Mouse (Mus musculus) forebrain, embryonic 15.5 days (tissue): ENCODE measurements around the gene Sod1. TPM values are rescaled to one million over a fixed set of nuclear protein-coding genes. Genes with fewer than 3 reads are reported as not detected.

Experiments used
- ATAC-seq: fragments of 200-750 bp; cut with Nextera tagmentation; replicated peaks from 2 replicates; pipeline ENCODE4 v1.8.0; 2017; ENCODE audit warnings: mild to moderate bottlenecking, moderate TSS enrichment, moderate library complexity
- H3K27ac ChIP-seq: fragments of 300-500 bp; sonication (generic); replicated peaks from 2 replicates; pipeline ENCODE4 v1.5.1; 2015; ENCODE audit warnings: mild to moderate bottlenecking, inconsistent platforms
- H3K27me3 ChIP-seq: fragments of 300-500 bp; sonication (generic); 2 replicates; pipeline ENCODE4 v1.6.1; 2015; ENCODE audit warnings: inconsistent platforms
- H3K36me3 ChIP-seq: fragments of 300-500 bp; sonication (generic); 2 replicates; pipeline ENCODE4 v1.6.1; 2015; ENCODE audit warnings: mild to moderate bottlenecking, inconsistent platforms
- H3K4me1 ChIP-seq: fragments of 300-500 bp; sonication (generic); 2 replicates; pipeline ENCODE4 v1.6.1; 2015; ENCODE audit warnings: inconsistent platforms
- H3K4me2 ChIP-seq: fragments of 300-500 bp; sonication (generic); replicated peaks from 2 replicates; pipeline ENCODE4 v1.6.1; 2015; ENCODE audit warnings: mild to moderate bottlenecking, inconsistent platforms
- H3K4me3 ChIP-seq: fragments of 300-500 bp; sonication (generic); 2 replicates; pipeline ENCODE4 v1.5.1; 2015; ENCODE audit warnings: mild to moderate bottlenecking, inconsistent platforms
- H3K9ac ChIP-seq: fragments of 300-500 bp; sonication (generic); replicated peaks from 2 replicates; pipeline ENCODE4 v1.6.1; 2015; ENCODE audit warnings: mild to moderate bottlenecking, inconsistent platforms
- H3K9me3 ChIP-seq: fragments of 300-500 bp; sonication (generic); 2 replicates; pipeline ENCODE4 v1.6.1; 2016; ENCODE audit warnings: inconsistent platforms
- WGBS: fragments of 180-500 bp; shearing (Covaris S2); methylation state at CpG from one replicate; pipeline ENCODE4 v1.1.7; 2015; ENCODE audit warnings: mixed read lengths; 5-methylcytosine and 5-hydroxymethylcytosine counted together
- polyA plus RNA-seq: library from polyadenylated mRNA; unstranded; fragments of >200 nt; fragmentation: Nextera tagmentation; extraction: Ambion mirVana; gene quantifications from 2 replicates; pipeline ENCODE4 v1.2.1, GENCODE M21; 2015

Sod1 gene
- polyA plus RNA-seq, 1 experiment from 2014 or later: 853 TPM

GRCm38 (mm10) chr16:90193719-90194118 is 26.8 kb upstream of the Sod1 start:
- H3K27me3 ChIP-seq: no peaks in the 10 kb centered on the region
- no peak for ATAC-seq

GRCm38 (mm10) chr16:90196688-90197240 is 23.8 kb upstream of the Sod1 start:
- Histone ChIP-seq H3K4me1 (peaks cover 9% of the 10 kb centered on the region; the same call in 1 of the 2 replicates), H3K27ac (no peak overlapping the region), H3K27me3 (no peaks in the 10 kb centered on the region), H3K9ac (no peak overlapping the region), H3K9me3 (no peaks in the 10 kb centered on the region), H3K4me3 (no peak overlapping the region), H3K4me2 (no peak overlapping the region), H3K36me3 (no peaks in the 10 kb centered on the region)
- WGBS: 88% methylated on average over 7 of the region's 7 CpGs
- ATAC-seq: no peak

More at GRCm38 (mm10) chr16:90193719-90194118, 26.8 kb upstream of the Sod1 start:
- no peak overlapping the region for H3K4me2 ChIP-seq
- H3K36me3 ChIP-seq: no peaks in the 10 kb centered on the region
- H3K9me3 ChIP-seq: no peaks in the 10 kb centered on the region
- no peak overlapping the region for H3K27ac ChIP-seq
- no peak overlapping the region for H3K9ac ChIP-seq
- no peak overlapping the region for H3K4me3 ChIP-seq
- peaks cover 9% of the 10 kb centered on the region; the same call in 1 of the 2 replicates for H3K4me1 ChIP-seq

GRCm38 (mm10) chr16:90197337-90197973 is 23.1 kb upstream of the Sod1 start:
- H3K27me3 ChIP-seq: no peaks in the 10 kb centered on the region
- peak overlapping the region; percentile 47 for H3K9ac ChIP-seq
- H3K4me1 ChIP-seq: peaks cover 9% of the 10 kb centered on the region; the same call in 1 of the 2 replicates
- no peak overlapping the region for H3K27ac ChIP-seq
- H3K36me3 ChIP-seq: no peaks in the 10 kb centered on the region
- ATAC-seq: peak; percentile 92
- H3K4me3 ChIP-seq: peak overlapping the region; percentile 44
- H3K9me3 ChIP-seq: no peaks in the 10 kb centered on the region
- 2% methylated on average over 22 of the region's 22 CpGs for WGBS
- H3K4me2 ChIP-seq: peak overlapping the region; percentile 56

GRCm38 (mm10) chr16:90198626-90199025 is 21.9 kb upstream of the Sod1 start:
- H3K9ac ChIP-seq: no peak overlapping the region
- no peak overlapping the region for H3K27ac ChIP-seq
- 95% methylated on average over 6 of the region's 6 CpGs for WGBS
- peaks cover 9% of the 10 kb centered on the region; the same call in 1 of the 2 replicates for H3K4me1 ChIP-seq
- no peak overlapping the region for H3K4me3 ChIP-seq
- H3K9me3 ChIP-seq: no peaks in the 10 kb centered on the region
- no peaks in the 10 kb centered on the region for H3K27me3 ChIP-seq
- no peak overlapping the region for H3K4me2 ChIP-seq
- no peaks in the 10 kb centered on the region for H3K36me3 ChIP-seq
- no peak for ATAC-seq

- no peaks in the 10 kb centered on the region for H3K36me3 ChIP-seq
Measured at GRCm38 (mm10) chr16:90199174-90199573, 21.4 kb upstream of the Sod1 start.

GRCm38 (mm10) chr16:90202140-90202539 is 18.4 kb upstream of the Sod1 start:
- no peak overlapping the region for H3K27ac ChIP-seq
- H3K4me1 ChIP-seq: peaks cover 9% of the 10 kb centered on the region; the same call in 1 of the 2 replicates
- no peaks in the 10 kb centered on the region for H3K27me3 ChIP-seq
- H3K4me3 ChIP-seq: no peak overlapping the region
- no peaks in the 10 kb centered on the region for H3K36me3 ChIP-seq
- no peak overlapping the region for H3K4me2 ChIP-seq
- H3K9ac ChIP-seq: 0 out of 2 replicates have a peak overlapping the region, but pooled peaks have one; percentile 2
- 79% methylated on average over 19 of the region's 19 CpGs for WGBS
- H3K9me3 ChIP-seq: no peaks in the 10 kb centered on the region
- ATAC-seq: no peak

More at GRCm38 (mm10) chr16:90199174-90199573, 21.4 kb upstream of the Sod1 start:
- H3K27me3 ChIP-seq: no peaks in the 10 kb centered on the region
- no peak for ATAC-seq
- 85% methylated on average over 10 of the region's 10 CpGs for WGBS
- H3K9me3 ChIP-seq: no peaks in the 10 kb centered on the region
- H3K4me1 ChIP-seq: peaks cover 9% of the 10 kb centered on the region; the same call in 1 of the 2 replicates
- no peak overlapping the region for H3K4me2 ChIP-seq
- no peak overlapping the region for H3K9ac ChIP-seq
- no peak overlapping the region for H3K4me3 ChIP-seq
- H3K27ac ChIP-seq: no peak overlapping the region

GRCm38 (mm10) chr16:90203226-90203962 is 17.2 kb upstream of the Sod1 start:
- Histone ChIP-seq H3K9ac (no peak overlapping the region), H3K27ac (no peak overlapping the region), H3K4me3 (no peak overlapping the region), H3K4me2 (no peak overlapping the region), H3K36me3 (no peaks in the 10 kb centered on the region), H3K27me3 (no peaks in the 10 kb centered on the region), H3K9me3 (no peaks in the 10 kb centered on the region), H3K4me1 (no peaks in the 10 kb centered on the region)
- no peak for ATAC-seq
- 82% methylated on average over 6 of the region's 6 CpGs for WGBS

- Histone ChIP-seq H3K36me3 (no peaks in the 10 kb centered on the region), H3K27me3 (no peaks in the 10 kb centered on the region), H3K4me3 (no peak overlapping the region), H3K4me2 (no peak overlapping the region), H3K9ac (no peak overlapping the region), H3K4me1 (no peaks in the 10 kb centered on the region), H3K9me3 (no peaks in the 10 kb centered on the region), H3K27ac (no peak overlapping the region)
- 94% methylated on average over 2 of the region's 2 CpGs for WGBS
- no peak for ATAC-seq
Measured at GRCm38 (mm10) chr16:90204868-90205267, 15.7 kb upstream of the Sod1 start.

GRCm38 (mm10) chr16:90208996-90209395 is 11.6 kb upstream of the Sod1 start:
- Histone ChIP-seq H3K27me3 (no peaks in the 10 kb centered on the region), H3K36me3 (no peaks in the 10 kb centered on the region), H3K4me3 (no peak overlapping the region), H3K9ac (no peak overlapping the region), H3K27ac (no peak overlapping the region), H3K4me1 (no peaks in the 10 kb centered on the region), H3K4me2 (no peak overlapping the region), H3K9me3 (no peaks in the 10 kb centered on the region)
- ATAC-seq: no peak
- WGBS: 78% methylated on average over 3 of the region's 3 CpGs

- H3K4me3 ChIP-seq: no peak overlapping the region
- H3K4me1 ChIP-seq: no peaks in the 10 kb centered on the region
- H3K36me3 ChIP-seq: no peaks in the 10 kb centered on the region
- no peak for ATAC-seq
- no peak overlapping the region for H3K9ac ChIP-seq
- H3K27me3 ChIP-seq: no peaks in the 10 kb centered on the region
- H3K4me2 ChIP-seq: no peak overlapping the region
- 91% methylated on average over 10 of the region's 10 CpGs for WGBS
- no peak overlapping the region for H3K27ac ChIP-seq
- H3K9me3 ChIP-seq: no peaks in the 10 kb centered on the region
Measured at GRCm38 (mm10) chr16:90210717-90211116, 9.8 kb upstream of the Sod1 start.

- no peak overlapping the region for H3K4me3 ChIP-seq
- 85% methylated on average over 8 of the region's 8 CpGs for WGBS
- H3K9ac ChIP-seq: no peak overlapping the region
- no peaks in the 10 kb centered on the region for H3K36me3 ChIP-seq
- H3K4me2 ChIP-seq: no peak overlapping the region
- no peaks in the 10 kb centered on the region for H3K4me1 ChIP-seq
- H3K9me3 ChIP-seq: no peaks in the 10 kb centered on the region
- H3K27me3 ChIP-seq: no peaks in the 10 kb centered on the region
- no peak for ATAC-seq
- no peak overlapping the region for H3K27ac ChIP-seq
Measured at GRCm38 (mm10) chr16:90211767-90212166, 8.8 kb upstream of the Sod1 start.
